Mouse (Mus musculus): ENCODE measurements around the gene Rgs6.

- TF ChIP-seq CTCF (IDR thresholded peaks at IDR 0.05; ENCODE audit: low read depth), result no peak
- no peak for TF ChIP-seq EP300 (optimal IDR thresholded peaks at IDR 0.05)
Observed at GRCm38 (mm10) chr12:82699528-82699905, 111.4 kb downstream of the Rgs6 start.

Data from stomach, postnatal 0 days (tissue).